In genomic region chr14:100105570-100105969, GRCm38 (mm10) we compare ENCODE assay signal across 27 mouse cellular contexts.
"Had no signal": no experiment of that assay in that cellular context is flagged by ENCODE, and none has a peak within 500 bp of the region (broad histone marks: within the 10 kb centered on the region; RNA-seq: fewer than 3 reads in every experiment).

No protein-coding gene starts in this region.

- H3K4me2 ChIP-seq: heart, embryonic 12.5 days; hindbrain, embryonic 12.5 days; hindbrain, embryonic 14.5 days; intestine, embryonic 15.5 days; kidney, embryonic 15.5 days; limb, embryonic 13.5 days; limb, embryonic 15.5 days; liver, embryonic 12.5 days had no signal

- DNase-seq: gastrocnemius, adult 2 months; gastrocnemius, postnatal 10 days; gastrocnemius, postnatal 25 days; heart, adult 18-20 months; heart, postnatal 10 days; heart, postnatal 4 days; kidney, adult 18-20 months; kidney, adult 9 months; kidney, postnatal 14 days; kidney, postnatal 36 days; layer of hippocampus, adult 9-11 months; layer of hippocampus, postnatal 36 days; left cerebral cortex, postnatal 4 days had no signal

- H3K4me3 ChIP-seq: gastrocnemius, adult 2 months; heart, embryonic 10.5 days; heart, embryonic 12.5 days; hindbrain, embryonic 10.5 days; hindbrain, embryonic 12.5 days; intestine, embryonic 15.5 days; kidney, embryonic 15.5 days; limb, embryonic 13.5 days; limb, embryonic 15.5 days; liver, embryonic 12.5 days had no signal

- ATAC-seq: inflammation-experienced regulatory T-cells, adult 6 months; intestine, embryonic 15.5 days; intestine, postnatal 0 days; liver, embryonic 12.5 days had no signal

- H3K9me3 ChIP-seq: heart, embryonic 10.5 days; heart, embryonic 12.5 days; hindbrain, embryonic 10.5 days; hindbrain, embryonic 12.5 days; intestine, embryonic 15.5 days; kidney, embryonic 15.5 days; limb, embryonic 13.5 days; limb, embryonic 15.5 days; liver, embryonic 12.5 days had no signal

- H3K27me3 ChIP-seq: heart, embryonic 12.5 days; hindbrain, embryonic 12.5 days; intestine, embryonic 15.5 days; kidney, embryonic 15.5 days; limb, embryonic 13.5 days; limb, embryonic 15.5 days; liver, embryonic 12.5 days had no signal

- H3K27ac ChIP-seq: gastrocnemius, adult 2 months; heart, embryonic 10.5 days; hindbrain, embryonic 10.5 days; intestine, embryonic 15.5 days; kidney, embryonic 15.5 days; kidney, postnatal 0 days; limb, embryonic 13.5 days; limb, embryonic 15.5 days; liver, embryonic 12.5 days; liver, embryonic 14.5 days had no signal

- H3K9ac ChIP-seq: heart, embryonic 12.5 days; hindbrain, embryonic 12.5 days; hindbrain, embryonic 14.5 days; intestine, embryonic 15.5 days; kidney, embryonic 15.5 days; limb, embryonic 13.5 days; limb, embryonic 15.5 days; liver, embryonic 12.5 days; liver, embryonic 14.5 days had no signal

- H3K36me3 ChIP-seq: heart, embryonic 10.5 days; heart, embryonic 12.5 days; hindbrain, embryonic 10.5 days; hindbrain, embryonic 12.5 days; intestine, embryonic 15.5 days; kidney, embryonic 15.5 days; liver, embryonic 12.5 days had no signal

- H3K4me1 ChIP-seq: intestine, embryonic 15.5 days; kidney, embryonic 15.5 days; limb, embryonic 15.5 days; liver, embryonic 12.5 days had no signal
